Mouse (Mus musculus) ES-Bruce4 (cell line): Measurements from ENCODE around the gene Etv6. TPM values are rescaled to one million over a fixed set of nuclear protein-coding genes. Genes with fewer than 3 reads are reported as not detected.

ENCODE experiments used
- H3K27ac ChIP-seq: 2 replicates; pipeline ENCODE4 v1.5.1; 2012; ENCODE audit warnings: low read length, inconsistent platforms; ENCODE audit not compliant: insufficient read depth
- H3K27me3 ChIP-seq: 2 replicates; pipeline ENCODE4 v1.6.1; 2012; ENCODE audit warnings: mild to moderate bottlenecking, low read length, inconsistent platforms; ENCODE audit not compliant: control insufficient read depth, poor library complexity, insufficient read depth, severe bottlenecking
- H3K36me3 ChIP-seq: 2 replicates; pipeline ENCODE4 v1.6.1; 2012; ENCODE audit warnings: inconsistent platforms, mild to moderate bottlenecking, low read length, moderate library complexity; ENCODE audit not compliant: control insufficient read depth, poor library complexity, insufficient read depth, severe bottlenecking
- H3K4me1 ChIP-seq: one replicate; pipeline ENCODE4 v1.8.1; 2011; ENCODE audit warnings: low read length; ENCODE audit not compliant: control insufficient read depth, insufficient read depth
- H3K4me3 ChIP-seq: 2 replicates; pipeline ENCODE4 v1.5.1; 2011; ENCODE audit warnings: low read depth, mild to moderate bottlenecking, low read length
- H3K9ac ChIP-seq: 2 replicates; pipeline ENCODE4 v1.6.1; 2012; ENCODE audit warnings: low read depth, mild to moderate bottlenecking, inconsistent platforms; ENCODE audit not compliant: poor library complexity, severe bottlenecking
- H3K9me3 ChIP-seq: replicated peaks from 2 replicates; pipeline ENCODE4 v1.6.1; 2012; ENCODE audit warnings: mild to moderate bottlenecking, low read length, inconsistent platforms; ENCODE audit not compliant: control insufficient read depth, poor library complexity, insufficient read depth, severe bottlenecking
- CTCF ChIP-seq: IDR thresholded peaks from one replicate; pipeline ENCODE4 v1.8.1; 2011; ENCODE audit warnings: low read depth, low read length
- EP300 ChIP-seq: IDR thresholded peaks from 2 replicates; pipeline ENCODE4 v1.6.1; 2011; ENCODE audit warnings: low read depth, low read length; ENCODE audit not compliant: insufficient read depth
- POLR2A ChIP-seq: IDR thresholded peaks from one replicate; pipeline ENCODE4 v1.8.1; 2011; ENCODE audit warnings: low read length; ENCODE audit not compliant: insufficient read depth
- polyA plus RNA-seq: library from polyadenylated mRNA; stranded (reverse); fragments of >200 nt; gene quantifications from 2 replicates; pipeline ENCODE4 v1.2.4, GENCODE M21; 2011; ENCODE audit warnings: low read depth; ENCODE audit not compliant: missing spikeins, insufficient read depth, insufficient read length

The Etv6 gene
- polyA plus RNA-seq, 1 experiment: 19.9 TPM

- no peaks in the 10 kb centered on the region for H3K27me3 ChIP-seq
- H3K4me1 ChIP-seq: peaks cover 9% of the 10 kb centered on the region
- no peak overlapping the region for H3K27ac ChIP-seq
- H3K4me3 ChIP-seq: no peak overlapping the region
- H3K9ac ChIP-seq: no peak overlapping the region
- H3K9me3 ChIP-seq: no peaks in the 10 kb centered on the region
- no peak for TF ChIP-seq POLR2A
- 0 out of 2 replicates have a peak, but pooled peaks have one; percentile 40 for TF ChIP-seq EP300
- H3K36me3 ChIP-seq: no peaks in the 10 kb centered on the region
Measured at GRCm38 (mm10) chr6:134047249-134047648, 11.7 kb downstream of the Etv6 start.

DNA sequence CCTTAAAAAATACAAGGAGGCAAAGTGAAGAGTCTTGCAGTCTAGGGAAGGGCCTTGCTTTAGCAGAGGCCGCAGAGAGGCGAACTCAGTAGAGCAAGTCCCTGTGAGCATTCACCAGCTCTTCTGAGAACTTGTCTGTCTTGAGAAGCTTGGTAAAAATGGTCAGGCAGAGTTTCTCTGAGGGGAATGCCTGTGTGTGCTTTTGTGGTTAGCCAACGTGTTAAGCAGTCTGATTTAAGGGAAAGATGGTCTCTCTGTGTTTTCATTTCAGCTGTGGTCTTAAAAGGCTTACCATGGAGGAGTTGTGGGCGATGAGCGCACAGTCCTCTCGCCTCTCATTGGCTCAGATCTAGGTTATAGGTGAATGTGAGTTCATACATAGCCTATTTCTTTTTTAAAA is 12.5 kb downstream of the Etv6 start:
- H3K27ac ChIP-seq: no peak overlapping the region
- TF ChIP-seq POLR2A (no peak), CTCF (no peak), EP300 (no peak)
- H3K27me3 ChIP-seq: no peaks in the 10 kb centered on the region
- no peak overlapping the region for H3K4me3 ChIP-seq
- peaks cover 9% of the 10 kb centered on the region for H3K4me1 ChIP-seq
- no peaks in the 10 kb centered on the region for H3K36me3 ChIP-seq
- H3K9me3 ChIP-seq: no peaks in the 10 kb centered on the region
- no peak overlapping the region for H3K9ac ChIP-seq

GRCm38 (mm10) chr6:134048965-134049364 is 13.5 kb downstream of the Etv6 start:
- TF ChIP-seq CTCF: no peak
- TF ChIP-seq EP300: no peak
- no peak for TF ChIP-seq POLR2A
- H3K27me3 ChIP-seq: no peaks in the 10 kb centered on the region
- H3K4me1 ChIP-seq: peaks cover 9% of the 10 kb centered on the region

DNA sequence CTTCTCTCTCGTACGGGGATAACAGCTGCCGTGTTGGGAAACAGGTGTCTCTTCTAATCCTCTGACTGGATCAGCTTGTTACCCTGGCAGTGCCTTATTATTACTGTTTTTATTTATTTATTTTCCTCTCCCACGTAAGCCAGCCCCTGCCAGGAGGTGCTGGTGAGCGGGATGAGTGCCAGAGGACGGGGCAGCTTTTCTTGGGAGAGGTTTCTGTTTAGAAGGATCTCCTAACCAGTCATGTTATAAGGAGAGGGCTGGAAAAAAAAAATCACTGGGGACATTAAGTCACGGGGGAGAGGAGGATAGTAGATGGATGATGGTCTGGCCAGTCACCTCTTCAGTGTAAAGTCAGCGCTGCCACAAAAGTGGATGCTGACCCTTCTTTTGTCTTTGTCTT is 15.0 kb downstream of the Etv6 start:
- Histone ChIP-seq H3K27ac (no peak overlapping the region), H3K27me3 (no peaks in the 10 kb centered on the region), H3K36me3 (peaks cover 2% of the 10 kb centered on the region; the same call in 1 of the 2 replicates), H3K9me3 (no peaks in the 10 kb centered on the region), H3K9ac (no peak overlapping the region), H3K4me3 (no peak overlapping the region), H3K4me1 (peaks cover 9% of the 10 kb centered on the region)
- TF ChIP-seq CTCF (no peak), EP300 (no peak), POLR2A (no peak)

More at GRCm38 (mm10) chr6:134048965-134049364, 13.5 kb downstream of the Etv6 start:
- Histone ChIP-seq H3K9ac (no peak overlapping the region), H3K9me3 (no peaks in the 10 kb centered on the region), H3K36me3 (no peaks in the 10 kb centered on the region), H3K27ac (no peak overlapping the region), H3K4me3 (no peak overlapping the region)

- Histone ChIP-seq H3K9me3 (no peaks in the 10 kb centered on the region), H3K9ac (no peak overlapping the region), H3K27ac (no peak overlapping the region), H3K4me1 (peaks cover 6% of the 10 kb centered on the region), H3K4me3 (no peak overlapping the region), H3K36me3 (peaks cover 2% of the 10 kb centered on the region; the same call in 1 of the 2 replicates), H3K27me3 (no peaks in the 10 kb centered on the region)
- TF ChIP-seq EP300 (no peak), CTCF (no peak), POLR2A (no peak)
Measured at GRCm38 (mm10) chr6:134051950-134052349, 16.4 kb downstream of the Etv6 start.

DNA sequence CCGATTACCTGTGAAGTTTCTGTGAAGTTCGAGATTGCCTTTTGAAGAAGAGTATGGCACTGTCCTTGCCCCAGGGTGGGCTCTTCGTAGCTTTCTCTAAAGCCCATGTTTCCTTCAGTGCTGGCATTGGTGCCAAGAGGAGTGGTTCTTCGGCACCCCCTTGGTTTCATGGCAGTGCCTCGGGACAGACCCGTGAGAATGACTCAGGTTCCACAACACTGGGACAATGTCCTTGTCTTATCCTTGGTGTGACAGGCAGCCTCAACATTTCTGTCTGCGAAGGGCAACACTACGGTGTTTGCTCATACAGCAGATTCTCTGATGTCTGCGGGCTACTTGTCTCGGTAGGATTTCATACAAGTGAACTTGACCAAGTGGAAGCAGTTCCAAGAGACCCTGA is 17.6 kb downstream of the Etv6 start:
- no peak for TF ChIP-seq CTCF
- no peak for TF ChIP-seq EP300
- TF ChIP-seq POLR2A: no peak
- peaks cover 2% of the 10 kb centered on the region; the same call in 1 of the 2 replicates for H3K36me3 ChIP-seq

More for the DNA sequence above, 17.6 kb downstream of the Etv6 start:
- no peak overlapping the region for H3K27ac ChIP-seq
- no peak overlapping the region for H3K4me3 ChIP-seq
- H3K9me3 ChIP-seq: no peaks in the 10 kb centered on the region
- no peak overlapping the region for H3K9ac ChIP-seq
- H3K27me3 ChIP-seq: no peaks in the 10 kb centered on the region
- H3K4me1 ChIP-seq: peaks cover 2% of the 10 kb centered on the region
